Comparison of ENCODE assay signal across 21 mouse cellular contexts in the genomic region with DNA sequence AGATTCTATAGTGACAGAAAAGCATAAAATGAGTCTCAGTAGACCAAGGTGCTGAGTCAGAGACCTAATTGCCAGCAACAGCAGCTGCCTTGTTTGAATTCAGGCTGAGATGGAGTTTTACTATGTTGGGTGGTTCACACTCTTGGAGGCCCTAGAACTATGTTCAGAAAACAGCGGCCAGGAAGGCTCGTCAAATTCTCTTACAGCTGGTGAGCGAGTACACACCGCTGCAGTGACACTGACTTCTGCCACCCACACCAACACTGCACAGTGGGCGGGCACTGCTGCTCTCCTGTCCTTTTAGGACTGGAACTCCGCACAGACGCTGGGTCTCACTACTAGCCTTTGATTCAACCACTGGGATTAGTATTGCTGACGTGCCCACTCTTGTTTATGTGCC.
DNase-seq lines count a peak whose midpoint lies in the region; ATAC-seq lines count a peak whose summit lies in the region.
"Had no signal": no experiment of that assay in that cellular context is flagged by ENCODE, and none has a peak within 500 bp of the region (broad histone marks: within the 10 kb centered on the region; RNA-seq: fewer than 3 reads in every experiment).

No protein-coding gene starts in this region.

- H3K4me3 ChIP-seq in heart, embryonic 13.5 days, result no peak overlapping the region
- no peak overlapping the region for H3K4me3 ChIP-seq in forebrain, embryonic 13.5 days
- H3K4me3 ChIP-seq: left cerebral cortex, adult 2 months; limb, embryonic 15.5 days; midbrain, embryonic 15.5 days had no signal

- no peak overlapping the region for H3K9ac ChIP-seq in heart, embryonic 13.5 days
- no peak overlapping the region for H3K9ac ChIP-seq in forebrain, embryonic 13.5 days
- H3K9ac ChIP-seq: limb, embryonic 15.5 days; liver, postnatal 0 days; midbrain, embryonic 15.5 days had no signal

- intact Hi-C loops in left cerebral cortex, postnatal 25 days (cut with DNase I), result no loop called here
- intact Hi-C loops in left cerebral cortex, postnatal 4 days (cut with DNase I), result no loop called here

- 55% methylated on average over 8 of the region's 8 CpGs for WGBS in heart, embryonic 13.5 days
- 59% methylated on average over 8 of the region's 8 CpGs for WGBS in forebrain, embryonic 13.5 days

- peak overlapping the region; percentile 28; the same call in 1 of the 2 replicates for H3K4me2 ChIP-seq in heart, embryonic 13.5 days
- H3K4me2 ChIP-seq in forebrain, embryonic 13.5 days, result no peak overlapping the region
- H3K4me2 ChIP-seq: limb, embryonic 15.5 days; midbrain, embryonic 15.5 days had no signal

- H3K27ac ChIP-seq in heart, embryonic 13.5 days (replicated peaks), result no peak overlapping the region
- no peak overlapping the region for H3K27ac ChIP-seq in forebrain, embryonic 13.5 days
- H3K27ac ChIP-seq: left cerebral cortex, adult 2 months; limb, embryonic 15.5 days; midbrain, embryonic 15.5 days had no signal

- ATAC-seq in heart, embryonic 13.5 days (ENCODE audit: extremely low read depth, insufficient number of reproducible peaks, low FRiP score, low TSS enrichment), result no peak
- peak; percentile 57 for ATAC-seq in forebrain, embryonic 13.5 days
- ATAC-seq: CD4-positive, CD25-positive, alpha-beta regulatory T cell, adult 4 months; intestine, postnatal 0 days; liver, postnatal 0 days; midbrain, embryonic 15.5 days had no signal

- no peaks in the 10 kb centered on the region for H3K27me3 ChIP-seq in heart, embryonic 13.5 days (replicated peaks)
- H3K27me3 ChIP-seq in forebrain, embryonic 13.5 days, result no peaks in the 10 kb centered on the region
- H3K27me3 ChIP-seq: limb, embryonic 15.5 days; midbrain, embryonic 15.5 days had no signal

- peaks cover 13% of the 10 kb centered on the region for H3K4me1 ChIP-seq in heart, embryonic 13.5 days
- H3K4me1 ChIP-seq in forebrain, embryonic 13.5 days, result peaks cover 5% of the 10 kb centered on the region; the same call in 1 of the 2 replicates
- H3K4me1 ChIP-seq: midbrain, embryonic 15.5 days had no signal

- no peak for DNase-seq in heart, adult 9 months (ENCODE audit: low spot score in 2 of 2)
- peak; percentile 22 to 30 for DNase-seq in left cerebral cortex, postnatal 25 days (ENCODE audit: low spot score in 2 of 2)
- DNase-seq in left cerebral cortex, postnatal 4 days, result no peak
- DNase-seq in brain, adult 2 months (ENCODE audit: low read depth, low spot score), result peak; percentile 67
- no peak for DNase-seq in T-cell, adult 2 months (ENCODE audit: low spot score)
- DNase-seq in lung, postnatal 4 days, result no peak
- DNase-seq: adrenal gland, postnatal 10 days; cerebellum, adult 8-10 months; gastrocnemius, postnatal 36 days; heart, postnatal 36 days; kidney, postnatal 10 days; liver, postnatal 0 days; lung, postnatal 36 days; thymus, postnatal 36 days had no signal

- no peaks in the 10 kb centered on the region for H3K36me3 ChIP-seq in heart, embryonic 13.5 days
- H3K36me3 ChIP-seq in forebrain, embryonic 13.5 days (ENCODE audit: poor library complexity, severe bottlenecking), result no peaks in the 10 kb centered on the region
- H3K36me3 ChIP-seq: limb, embryonic 15.5 days; midbrain, embryonic 15.5 days had no signal

- H3K9me3 ChIP-seq in heart, embryonic 13.5 days, result no peaks in the 10 kb centered on the region
- H3K9me3 ChIP-seq in forebrain, embryonic 13.5 days (replicated peaks), result no peaks in the 10 kb centered on the region
- H3K9me3 ChIP-seq: limb, embryonic 15.5 days; midbrain, embryonic 15.5 days had no signal

Comparison
In these comparisons a context has a peak if more than half of its experiments do, and no peak if none do; other contexts are left out.
1. DNase-seq: peak in left cerebral cortex, postnatal 25 days (2 of 2) and brain, adult 2 months (single experiment); none in heart, adult 9 months (0 of 2), left cerebral cortex, postnatal 4 days (single experiment), T-cell, adult 2 months (single experiment) and lung, postnatal 4 days (0 of 2).